Mouse (Mus musculus) limb, embryonic 10.5 days (tissue): ENCODE data around the gene Cetn4. TPM values are rescaled to one million over a fixed set of nuclear protein-coding genes. Genes with fewer than 3 reads are reported as not detected.

Source experiments
- DNase-seq: peaks from one replicate; pipeline ENCODE4 v3.0.0-alpha.2; 2017; ENCODE audit warnings: low spot score
- H3K27ac ChIP-seq: fragments of 300-500 bp; sonication (generic); 2 replicates; pipeline ENCODE4 v1.5.1; 2016; ENCODE audit warnings: mild to moderate bottlenecking
- H3K27me3 ChIP-seq: fragments of 300-500 bp; sonication (generic); 2 replicates; pipeline ENCODE4 v1.6.1; 2016; ENCODE audit warnings: low read depth, mild to moderate bottlenecking; ENCODE audit not compliant: poor library complexity, severe bottlenecking
- H3K36me3 ChIP-seq: fragments of 300-500 bp; sonication (generic); 2 replicates; pipeline ENCODE4 v1.6.1; 2016; ENCODE audit warnings: mild to moderate bottlenecking, moderate library complexity
- H3K4me1 ChIP-seq: fragments of 300-500 bp; sonication (generic); 2 replicates; pipeline ENCODE4 v1.6.1; 2016
- H3K4me3 ChIP-seq: fragments of 300-500 bp; sonication (generic); 2 replicates; pipeline ENCODE4 v1.5.1; 2016; ENCODE audit warnings: mild to moderate bottlenecking, moderate library complexity
- H3K9me3 ChIP-seq: fragments of 300-500 bp; sonication (generic); replicated peaks from 2 replicates; pipeline ENCODE4 v1.6.1; 2016; ENCODE audit warnings: mild to moderate bottlenecking
- WGBS: fragments of 180-500 bp; shearing (Covaris S2); methylation state at CpG from one replicate; pipeline ENCODE4 v1.1.7; 2016; 5-methylcytosine and 5-hydroxymethylcytosine counted together
- polyA plus RNA-seq: library from polyadenylated mRNA; unstranded; fragments of >200 nt; fragmentation: Nextera tagmentation; extraction: Ambion mirVana; gene quantifications from 2 replicates; pipeline ENCODE4 v1.2.1, GENCODE M21; 2016

The Cetn4 gene
- polyA plus RNA-seq, 1 experiment from 2014 or later = 3.2 TPM

GRCm38 (mm10) chr3:37289237-37289636 lies 23.3 kb downstream of the Cetn4 start:
- Histone ChIP-seq H3K27me3 (no peaks in the 10 kb centered on the region), H3K36me3 (no peaks in the 10 kb centered on the region), H3K4me3 (no peak overlapping the region), H3K27ac (no peak overlapping the region), H3K9me3 (no peaks in the 10 kb centered on the region), H3K4me1 (no peaks in the 10 kb centered on the region)
- 95% methylated on average over 2 of the region's 2 CpGs for WGBS
- DNase-seq = no peak

- H3K9me3 ChIP-seq = no peaks in the 10 kb centered on the region
- no peaks in the 10 kb centered on the region for H3K27me3 ChIP-seq
- no peak overlapping the region for H3K4me3 ChIP-seq
- H3K36me3 ChIP-seq = no peaks in the 10 kb centered on the region
- H3K27ac ChIP-seq = no peak overlapping the region
- 81% methylated on average over 4 of the region's 4 CpGs for WGBS
- no peak for DNase-seq
- no peaks in the 10 kb centered on the region for H3K4me1 ChIP-seq
These were observed 29.3 kb downstream of the Cetn4 start for GRCm38 (mm10) chr3:37283234-37283633.

- no peak overlapping the region for H3K27ac ChIP-seq
- WGBS = 86% methylated on average over 11 of the region's 11 CpGs
These were observed 30.1 kb downstream of the Cetn4 start for GRCm38 (mm10) chr3:37282299-37282922.

GRCm38 (mm10) chr3:37280871-37281270 lies 31.6 kb downstream of the Cetn4 start:
- Histone ChIP-seq H3K27me3 (no peaks in the 10 kb centered on the region), H3K4me1 (no peaks in the 10 kb centered on the region), H3K36me3 (no peaks in the 10 kb centered on the region), H3K4me3 (no peak overlapping the region), H3K27ac (no peak overlapping the region), H3K9me3 (no peaks in the 10 kb centered on the region)
- 88% methylated on average over 8 of the region's 8 CpGs for WGBS
- no peak for DNase-seq

More at GRCm38 (mm10) chr3:37282299-37282922, 30.1 kb downstream of the Cetn4 start:
- no peak for DNase-seq
- no peaks in the 10 kb centered on the region for H3K36me3 ChIP-seq
- H3K27me3 ChIP-seq = no peaks in the 10 kb centered on the region
- no peaks in the 10 kb centered on the region for H3K9me3 ChIP-seq
- H3K4me3 ChIP-seq = no peak overlapping the region
- H3K4me1 ChIP-seq = no peaks in the 10 kb centered on the region

- no peaks in the 10 kb centered on the region for H3K4me1 ChIP-seq
- no peaks in the 10 kb centered on the region for H3K36me3 ChIP-seq
- no peak for DNase-seq
- H3K9me3 ChIP-seq = no peaks in the 10 kb centered on the region
- WGBS = 88% methylated on average over 1 of the region's 1 CpGs
- no peaks in the 10 kb centered on the region for H3K27me3 ChIP-seq
- no peak overlapping the region for H3K27ac ChIP-seq
- no peak overlapping the region for H3K4me3 ChIP-seq
These were observed 32.3 kb downstream of the Cetn4 start for GRCm38 (mm10) chr3:37280221-37280620.

GRCm38 (mm10) chr3:37274661-37275060 lies 37.8 kb downstream of the Cetn4 start:
- no peak overlapping the region for H3K27ac ChIP-seq
- no peaks in the 10 kb centered on the region for H3K9me3 ChIP-seq
- no peaks in the 10 kb centered on the region for H3K27me3 ChIP-seq
- 85% methylated on average over 6 of the region's 6 CpGs for WGBS
- no peak overlapping the region for H3K4me3 ChIP-seq
- no peak for DNase-seq
- H3K36me3 ChIP-seq = no peaks in the 10 kb centered on the region
- no peaks in the 10 kb centered on the region for H3K4me1 ChIP-seq

- no peak for DNase-seq
These were observed 39.4 kb downstream of the Cetn4 start for GRCm38 (mm10) chr3:37273092-37273491.

GRCm38 (mm10) chr3:37271209-37271608 lies 41.3 kb downstream of the Cetn4 start:
- Histone ChIP-seq H3K36me3 (no peaks in the 10 kb centered on the region), H3K4me3 (no peak overlapping the region), H3K4me1 (no peaks in the 10 kb centered on the region), H3K9me3 (no peaks in the 10 kb centered on the region), H3K27me3 (no peaks in the 10 kb centered on the region), H3K27ac (no peak overlapping the region)
- 5% methylated on average over 1 of the region's 1 CpGs for WGBS
- peak; percentile 50 for DNase-seq

More at GRCm38 (mm10) chr3:37273092-37273491, 39.4 kb downstream of the Cetn4 start:
- 88% methylated on average over 7 of the region's 7 CpGs for WGBS
- no peaks in the 10 kb centered on the region for H3K27me3 ChIP-seq
- no peak overlapping the region for H3K27ac ChIP-seq
- H3K36me3 ChIP-seq = no peaks in the 10 kb centered on the region
- H3K9me3 ChIP-seq = no peaks in the 10 kb centered on the region
- H3K4me1 ChIP-seq = no peaks in the 10 kb centered on the region
- no peak overlapping the region for H3K4me3 ChIP-seq

- Histone ChIP-seq H3K4me3 (no peak overlapping the region), H3K27ac (no peak overlapping the region), H3K4me1 (no peaks in the 10 kb centered on the region), H3K27me3 (no peaks in the 10 kb centered on the region), H3K36me3 (no peaks in the 10 kb centered on the region), H3K9me3 (no peaks in the 10 kb centered on the region)
- WGBS = 87% methylated on average over 4 of the region's 4 CpGs
- no peak for DNase-seq
These were observed 42.6 kb downstream of the Cetn4 start for GRCm38 (mm10) chr3:37269926-37270325.

GRCm38 (mm10) chr3:37268338-37268737 lies 44.2 kb downstream of the Cetn4 start:
- no peaks in the 10 kb centered on the region for H3K4me1 ChIP-seq
- no peaks in the 10 kb centered on the region for H3K27me3 ChIP-seq
- 89% methylated on average over 11 of the region's 11 CpGs for WGBS
- no peaks in the 10 kb centered on the region for H3K9me3 ChIP-seq
- DNase-seq = no peak
- no peak overlapping the region for H3K27ac ChIP-seq
- no peak overlapping the region for H3K4me3 ChIP-seq
- H3K36me3 ChIP-seq = no peaks in the 10 kb centered on the region

GRCm38 (mm10) chr3:37259331-37259999 lies 53.0 kb downstream of the Cetn4 start:
- WGBS = 68% methylated on average over 10 of the region's 10 CpGs
- Histone ChIP-seq H3K27ac (no peak overlapping the region), H3K9me3 (no peaks in the 10 kb centered on the region), H3K36me3 (no peaks in the 10 kb centered on the region), H3K4me3 (no peak overlapping the region), H3K27me3 (no peaks in the 10 kb centered on the region), H3K4me1 (no peaks in the 10 kb centered on the region)
- no peak for DNase-seq

- Histone ChIP-seq H3K9me3 (no peaks in the 10 kb centered on the region), H3K4me3 (no peak overlapping the region), H3K27me3 (no peaks in the 10 kb centered on the region), H3K4me1 (no peaks in the 10 kb centered on the region), H3K27ac (no peak overlapping the region), H3K36me3 (no peaks in the 10 kb centered on the region)
- DNase-seq = no peak
- 92% methylated on average over 15 of the region's 15 CpGs for WGBS
These were observed 54.7 kb downstream of the Cetn4 start for GRCm38 (mm10) chr3:37257776-37258175.
